Mouse (Mus musculus) thymus, adult 18-20 months (tissue): ENCODE results near the gene H2-Q7.
"Not testable (repeated sequence)": the region's sequence is repeated elsewhere in the genome, so short reads cannot be mapped to it uniquely, and the experiment has no call there.

ENCODE experiments used
- DNase-seq, 2 experiments: peaks; one replicate each; pipeline ENCODE4 v3.0.0; 2022; ENCODE audit warnings: mixed read lengths in 2 of 2

The H2-Q7 gene

GRCm38 (mm10) chr17:35438885-35439284 lies at the start of gene H2-Q7:
TSS of gene H2-Q7 (plus strand) at chr17:35439155.
- DNase-seq: peak; percentile 49 to 73

DNA sequence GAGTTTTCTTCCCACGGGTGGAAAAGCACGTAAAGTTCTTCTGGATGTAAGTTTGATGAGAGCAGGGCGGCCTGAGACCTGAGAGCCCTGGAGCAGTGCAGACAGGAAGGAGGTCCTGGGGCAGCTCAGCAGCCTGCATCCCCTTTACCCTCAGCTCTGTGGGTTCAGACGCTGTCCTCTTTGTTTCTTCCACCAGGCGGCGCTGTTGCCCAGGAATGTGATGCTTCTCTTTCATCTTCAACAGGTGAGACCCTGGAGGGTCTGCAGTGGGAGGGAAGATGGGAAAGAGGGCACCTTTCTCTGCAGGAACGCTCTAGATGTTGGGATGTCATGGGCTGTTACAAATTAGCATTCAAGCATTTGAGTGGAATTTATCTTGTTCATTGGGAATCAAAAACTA lies 49.2 kb upstream of the H2-Q7 start:
- DNase-seq: peak; percentile 48 to 54

GRCm38 (mm10) chr17:35392671-35393070 lies 46.3 kb upstream of the H2-Q7 start:
- DNase-seq: not testable (repeated sequence)

- not testable (repeated sequence) for DNase-seq
Observed at GRCm38 (mm10) chr17:35393864-35394800, 44.8 kb upstream of the H2-Q7 start.

DNA sequence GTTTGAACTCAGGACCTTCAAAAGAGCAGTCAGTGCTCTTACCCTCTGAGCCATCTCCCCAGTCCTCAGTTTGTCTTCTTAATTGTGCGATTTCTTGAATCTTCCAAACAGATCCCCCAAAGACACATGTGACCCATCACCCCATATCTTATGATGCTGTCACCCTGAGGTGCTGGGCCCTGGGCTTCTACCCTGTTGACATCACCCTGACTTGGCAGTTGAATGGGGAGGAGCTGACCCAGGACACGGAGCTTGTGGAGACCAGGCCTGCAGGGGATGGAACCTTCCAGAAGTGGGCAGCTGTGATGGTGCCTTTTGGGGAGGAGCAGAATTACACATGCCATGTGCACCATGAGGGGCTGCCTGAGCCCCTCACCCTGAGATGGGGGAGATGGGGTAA lies 42.0 kb upstream of the H2-Q7 start:
- not testable (repeated sequence) for DNase-seq

- DNase-seq: not testable (repeated sequence)
Observed at GRCm38 (mm10) chr17:35413057-35413456, 25.9 kb upstream of the H2-Q7 start.

- DNase-seq: not testable (repeated sequence)
Observed at GRCm38 (mm10) chr17:35415273-35416129, 23.5 kb upstream of the H2-Q7 start.

DNA sequence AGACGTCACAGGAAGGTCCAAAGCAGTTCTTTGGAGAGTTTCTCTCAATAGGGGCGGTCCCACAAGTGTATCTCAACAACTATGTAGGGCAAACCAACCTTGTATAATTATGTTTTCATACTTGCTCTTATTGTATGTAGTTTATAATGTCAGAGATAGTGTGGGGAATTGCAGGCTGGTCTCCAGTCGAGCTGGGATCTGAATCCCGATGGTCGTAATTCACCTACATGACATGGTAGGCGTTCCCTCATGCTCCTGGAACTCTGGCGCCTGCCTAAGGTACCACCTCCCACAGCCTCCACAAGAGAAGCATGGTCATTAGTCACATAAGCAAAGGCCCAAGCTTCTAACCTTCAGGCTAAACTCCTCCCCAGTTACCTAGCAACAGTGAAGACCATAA lies 20.2 kb upstream of the H2-Q7 start:
- DNase-seq: no peak

DNA sequence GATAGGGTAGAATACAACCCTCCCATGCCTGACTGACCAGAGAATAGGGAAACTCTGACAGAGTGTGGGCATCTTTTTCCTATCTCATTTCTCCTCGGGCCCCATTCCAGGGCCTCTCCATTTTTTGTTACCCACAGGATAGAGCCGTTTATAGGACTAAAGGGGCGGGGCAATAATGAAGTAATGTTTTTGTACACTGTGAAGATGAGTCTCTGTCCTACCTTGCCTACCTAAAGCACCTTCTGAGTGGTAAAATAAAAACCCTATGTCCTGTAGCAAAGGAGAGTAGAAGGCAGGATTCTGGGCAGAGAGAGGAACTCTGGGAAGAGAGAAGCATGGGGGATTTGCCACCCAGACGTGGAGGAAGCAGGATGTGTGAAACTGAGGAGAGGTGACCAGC lies 19.4 kb upstream of the H2-Q7 start:
- DNase-seq: not testable (repeated sequence)

GRCm38 (mm10) chr17:35420206-35420810 lies 18.6 kb upstream of the H2-Q7 start:
- peak in 1 of 2 experiments; percentile 53 for DNase-seq

- DNase-seq: not testable (repeated sequence)
Observed at GRCm38 (mm10) chr17:35421331-35421730, 17.6 kb upstream of the H2-Q7 start.

- DNase-seq: not testable (repeated sequence)
Observed at GRCm38 (mm10) chr17:35422360-35422759, 16.6 kb upstream of the H2-Q7 start.

DNA sequence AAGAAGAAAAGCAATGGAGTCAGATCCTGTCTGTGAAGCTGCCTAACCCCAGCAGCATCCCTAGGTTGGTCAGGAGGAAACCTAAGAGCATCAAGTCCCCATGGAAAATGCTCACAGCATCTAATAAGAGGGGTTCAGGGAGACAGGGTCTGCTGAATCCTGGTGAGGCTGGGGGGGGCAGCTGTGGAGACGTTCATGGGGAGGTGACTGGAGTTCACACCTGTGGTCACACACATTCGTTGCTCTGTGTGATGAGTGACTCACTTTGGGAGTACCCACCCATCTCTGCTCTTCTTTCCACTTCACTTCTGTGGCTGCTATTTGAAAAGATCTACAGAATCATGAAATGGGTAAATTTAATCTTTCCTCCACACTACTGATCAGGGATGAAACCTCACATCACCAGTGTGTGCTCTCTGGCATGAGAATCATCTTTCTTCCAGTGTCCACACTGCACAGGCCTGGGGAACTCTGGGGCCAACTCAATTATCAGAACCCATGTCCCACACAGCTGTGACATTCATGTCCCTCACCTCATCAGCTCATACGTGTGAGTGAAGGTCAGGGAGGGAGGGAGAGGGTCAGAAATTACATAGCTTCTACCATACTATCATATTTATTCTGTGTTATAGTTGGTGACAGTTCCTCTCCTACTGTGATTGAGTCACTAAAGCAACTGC lies 15.7 kb upstream of the H2-Q7 start:
- DNase-seq: not testable (repeated sequence)

DNA sequence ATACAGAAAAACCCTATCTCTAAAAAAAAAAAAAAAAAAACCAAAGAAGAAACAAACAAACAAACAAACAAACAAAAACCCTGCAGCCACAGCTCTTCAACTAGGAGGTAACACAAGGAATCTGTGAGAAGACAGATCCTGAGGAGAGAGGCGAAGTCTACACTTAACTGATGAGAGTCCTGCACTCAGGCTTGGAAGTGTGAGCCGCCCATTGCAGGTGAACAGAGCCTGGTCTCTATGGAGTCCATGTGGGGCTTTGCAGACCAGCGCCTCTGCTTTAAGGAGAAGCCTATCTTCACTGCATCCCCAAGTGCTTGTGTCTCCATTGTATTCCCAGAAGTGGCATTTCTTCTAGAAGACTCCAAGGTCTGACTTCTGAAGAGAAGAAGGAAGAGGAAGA lies 14.8 kb upstream of the H2-Q7 start:
- DNase-seq: not testable (repeated sequence)

DNA sequence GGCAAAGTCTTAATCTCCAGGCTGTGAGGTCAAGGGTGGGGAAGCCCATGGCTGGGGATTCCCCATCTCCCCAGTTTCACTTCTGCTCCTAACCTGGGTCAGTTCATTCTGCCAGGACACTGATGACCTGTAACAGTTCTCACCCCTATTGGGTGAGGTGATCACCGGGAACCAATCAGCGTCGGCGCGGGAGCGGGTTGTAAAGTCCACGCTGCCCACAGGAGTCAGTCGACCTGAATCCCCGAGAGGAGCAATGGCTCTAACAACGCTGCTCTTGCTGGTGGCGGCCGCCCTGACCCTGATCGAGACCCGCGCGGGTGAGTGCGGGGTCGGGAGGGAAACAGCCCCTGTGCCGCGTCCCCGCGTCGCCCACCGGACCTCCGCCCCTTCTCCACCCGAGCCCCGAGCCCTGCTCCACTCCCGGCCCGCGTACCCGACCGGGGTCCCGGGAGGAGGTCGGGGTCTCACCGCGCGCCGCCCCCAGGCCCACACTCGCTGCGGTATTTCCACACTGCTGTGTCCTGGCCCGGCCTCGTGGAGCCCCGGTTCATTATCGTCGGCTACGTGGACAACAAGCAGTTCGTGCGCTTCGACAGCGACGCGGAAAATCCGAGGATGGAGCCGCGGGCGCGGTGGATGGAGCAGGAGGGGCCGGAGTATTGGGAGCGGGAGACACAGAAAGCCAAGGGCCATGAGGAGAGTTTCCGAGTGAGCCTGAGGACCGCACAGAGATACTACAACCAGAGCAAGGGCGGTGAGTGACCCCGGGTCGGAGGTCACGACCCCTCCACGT lies 14.1 kb upstream of the H2-Q7 start, which contains the start of gene H2-Q6:
TSS of gene H2-Q6 (plus strand) at position 227 of the 793 bp plus-strand sequence.
- peak; percentile 40 to 55 for DNase-seq

DNA sequence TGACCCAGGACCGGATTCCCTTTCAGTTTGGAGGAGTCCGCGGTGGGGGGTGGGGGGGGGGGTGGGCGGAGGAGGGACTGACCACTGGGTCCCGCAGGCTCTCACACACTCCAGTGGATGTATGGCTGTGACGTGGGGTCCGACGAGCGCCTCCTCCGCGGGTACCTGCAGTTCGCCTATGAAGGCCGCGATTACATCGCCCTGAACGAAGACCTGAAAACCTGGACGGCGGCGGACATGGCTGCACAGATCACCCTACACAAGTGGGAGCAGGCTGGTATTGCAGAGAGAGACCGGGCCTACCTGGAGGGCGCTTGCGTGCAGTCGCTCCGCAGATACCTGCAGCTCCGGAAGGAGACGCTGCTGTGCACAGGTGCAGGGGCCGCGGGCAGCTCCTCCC lies 13.5 kb upstream of the H2-Q7 start:
- not testable (repeated sequence) for DNase-seq

GRCm38 (mm10) chr17:35428883-35429282 lies 10.1 kb upstream of the H2-Q7 start:
- not testable (repeated sequence) for DNase-seq

GRCm38 (mm10) chr17:35430671-35431070 lies 8.3 kb upstream of the H2-Q7 start:
- not testable (repeated sequence) for DNase-seq

DNA sequence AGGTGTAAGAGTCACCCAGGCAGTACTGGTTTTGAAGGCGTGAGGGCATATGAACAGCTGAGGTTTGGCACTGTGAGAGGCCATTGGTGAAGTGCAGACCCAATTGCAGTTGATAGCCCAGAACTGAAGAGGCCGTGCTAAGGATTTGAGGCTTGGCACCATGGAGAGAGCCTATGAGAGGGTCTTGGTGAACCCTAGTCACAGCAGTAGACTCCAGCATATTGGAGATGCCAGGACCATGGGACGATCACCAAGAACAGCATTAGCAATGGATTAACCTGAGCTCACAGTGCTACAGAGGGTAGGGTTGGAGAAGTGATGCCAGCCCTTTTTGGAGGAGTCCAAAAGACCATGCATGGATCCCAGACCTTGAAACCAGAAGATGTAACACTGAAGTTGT lies 6.8 kb upstream of the H2-Q7 start:
- not testable (repeated sequence) for DNase-seq

DNA sequence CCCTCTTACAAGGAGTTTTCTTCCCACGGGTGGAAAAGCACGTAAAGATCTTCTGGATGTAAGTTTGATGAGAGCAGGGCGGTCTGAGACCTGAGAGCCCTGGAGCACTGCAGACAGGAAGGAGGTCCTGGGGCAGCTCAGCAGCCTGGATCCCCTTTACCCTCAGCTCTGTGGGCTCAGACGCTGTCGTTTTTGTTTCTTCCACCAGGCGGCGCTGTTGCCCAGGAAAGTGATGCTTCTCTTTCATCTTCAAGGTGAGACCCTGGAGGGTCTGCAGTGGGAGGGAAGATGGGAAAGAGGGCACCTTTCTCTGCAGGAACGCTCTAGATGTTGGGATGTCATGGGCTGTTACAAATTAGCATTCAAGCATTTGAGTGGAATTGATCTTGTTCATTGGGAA lies 4.1 kb upstream of the H2-Q7 start:
- not testable (repeated sequence) for DNase-seq

DNA sequence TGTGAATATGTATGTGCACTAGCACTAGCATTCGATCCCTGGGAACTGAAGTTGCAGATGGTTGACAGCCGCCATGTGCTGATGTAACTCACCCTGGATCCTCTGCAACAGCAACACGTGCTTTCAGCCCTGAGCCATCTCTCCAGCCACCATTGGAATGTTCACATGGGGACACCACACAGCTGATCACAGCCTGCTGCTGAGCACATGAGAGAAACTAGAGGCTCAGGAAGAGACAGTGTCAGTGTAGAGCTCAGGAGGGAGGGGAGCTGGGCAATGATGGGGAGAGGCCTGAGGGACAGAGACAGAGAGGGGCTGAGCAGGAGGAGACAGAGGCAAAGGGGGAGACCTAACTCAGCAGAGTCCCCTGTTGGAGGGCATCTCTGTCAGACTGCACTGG lies 3.4 kb upstream of the H2-Q7 start:
- not testable (repeated sequence) for DNase-seq
